Mouse (Mus musculus): ENCODE measurements around the gene Rfx8. TPM values are rescaled to one million over a fixed set of nuclear protein-coding genes. Genes with fewer than 3 reads are reported as not detected.
A peak's percentile ranks its signal among the peaks of the same experiment; 100 is the strongest.
"Not testable (repeated sequence)": the region's sequence is repeated elsewhere in the genome, so short reads cannot be mapped to it uniquely, and the experiment has no call there.

The Rfx8 gene
- total RNA-seq, 2 experiments from 2014 or later = 0.25 to 0.45 TPM

- DNase-seq = no peak
Observed at GRCm38 (mm10) chr1:39691061-39691460, 29.7 kb downstream of the Rfx8 start.

- DNase-seq = no peak
Observed at GRCm38 (mm10) chr1:39688573-39688972, 32.2 kb downstream of the Rfx8 start.

GRCm38 (mm10) chr1:39687279-39687678, 33.5 kb downstream of the Rfx8 start:
- DNase-seq = no peak

- DNase-seq = peak; percentile 73
Observed at GRCm38 (mm10) chr1:39685841-39686240, 35.0 kb downstream of the Rfx8 start.

- no peak for DNase-seq
Observed at GRCm38 (mm10) chr1:39681638-39682037, 39.2 kb downstream of the Rfx8 start.

- DNase-seq = no peak
Observed at GRCm38 (mm10) chr1:39680546-39680945, 40.3 kb downstream of the Rfx8 start.

- DNase-seq = no peak
Observed at GRCm38 (mm10) chr1:39678883-39679282, 41.9 kb downstream of the Rfx8 start.

GRCm38 (mm10) chr1:39676221-39676876, 44.4 kb downstream of the Rfx8 start:
- no peak for DNase-seq

- no peak for DNase-seq
Observed at GRCm38 (mm10) chr1:39672362-39673105, 48.3 kb downstream of the Rfx8 start.

GRCm38 (mm10) chr1:39670211-39670935, 50.4 kb downstream of the Rfx8 start:
- DNase-seq = no peak

GRCm38 (mm10) chr1:39666751-39667252, 54.0 kb downstream of the Rfx8 start:
- no peak for DNase-seq

- DNase-seq = no peak
Observed at GRCm38 (mm10) chr1:39664039-39664625, 56.7 kb downstream of the Rfx8 start.

- DNase-seq = no peak
Observed at GRCm38 (mm10) chr1:39663050-39663449, 57.7 kb downstream of the Rfx8 start.

- no peak for DNase-seq
Observed at GRCm38 (mm10) chr1:39656976-39657529, 63.7 kb downstream of the Rfx8 start.

- not testable (repeated sequence) for DNase-seq
Observed at GRCm38 (mm10) chr1:39654901-39655300, 65.9 kb downstream of the Rfx8 start.

GRCm38 (mm10) chr1:39653028-39653427, 67.8 kb downstream of the Rfx8 start:
- DNase-seq = no peak

- no peak for DNase-seq
Observed at GRCm38 (mm10) chr1:39651241-39651548, 69.6 kb downstream of the Rfx8 start, which contains the start of gene Creg2. Gene Creg2 (minus strand): TSS chr1:39651474.

GRCm38 (mm10) chr1:39650435-39651240, 70.2 kb downstream of the Rfx8 start:
- DNase-seq = peak; percentile 78

- no peak for DNase-seq
Observed at GRCm38 (mm10) chr1:39649691-39650434, 70.9 kb downstream of the Rfx8 start.

- no peak for DNase-seq
Observed at GRCm38 (mm10) chr1:39648584-39648983, 72.2 kb downstream of the Rfx8 start.
